Mouse (Mus musculus): Measurements from ENCODE around the gene Fam89b. TPM values are rescaled to one million over a fixed set of nuclear protein-coding genes. Genes with fewer than 3 reads are reported as not detected.
"Not testable (repeated sequence)": the region's sequence is repeated elsewhere in the genome, so short reads cannot be mapped to it uniquely, and the experiment has no call there.

Fam89b gene
- total RNA-seq, 2 experiments from 2014 or later: 30.0 to 30.2 TPM

DNA sequence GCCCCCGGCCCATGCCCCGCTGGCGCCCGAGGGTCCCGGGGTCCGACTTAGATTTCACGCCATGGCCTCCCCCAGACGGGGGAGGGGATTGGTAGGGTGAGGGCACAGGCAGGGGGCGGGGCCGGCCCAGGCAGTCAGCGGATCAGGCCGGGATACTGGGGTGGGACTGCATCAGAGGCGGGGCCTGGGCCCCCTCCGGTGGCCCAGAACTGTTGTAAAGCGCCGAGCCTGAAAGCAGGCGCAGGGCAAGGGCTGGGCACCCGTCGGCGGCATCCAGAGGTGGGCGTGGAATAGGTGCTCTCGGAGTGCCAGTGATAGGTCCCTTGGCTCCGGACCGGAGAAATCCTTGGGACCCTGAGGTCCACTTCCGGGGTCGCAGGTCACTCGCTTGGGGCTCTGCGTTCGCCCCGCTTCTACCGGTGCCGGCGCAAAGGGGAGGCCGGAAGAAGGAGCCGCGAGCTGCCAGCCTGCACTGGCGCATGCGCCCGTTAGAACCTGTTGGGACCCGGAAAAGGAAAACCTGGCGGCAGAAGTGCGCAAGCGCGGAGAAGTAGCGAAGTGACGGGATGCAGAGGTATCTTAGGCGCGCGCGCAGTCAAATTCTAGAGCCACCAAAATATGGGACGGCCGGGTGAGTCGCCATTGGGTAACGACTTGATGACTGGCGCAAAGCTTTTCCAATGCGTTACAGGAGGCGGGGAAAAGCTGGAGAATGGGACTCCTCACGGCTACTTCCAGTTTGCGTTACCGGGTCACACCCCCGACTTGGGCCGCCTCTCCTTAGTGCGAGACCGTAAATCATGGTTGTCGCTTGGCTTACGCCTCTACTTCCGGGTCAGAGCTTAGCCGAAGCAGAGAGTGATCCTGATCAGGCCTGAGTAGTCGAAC is 41.0 kb downstream of the Fam89b start, which contains the start of the genes Map3k11 and Pcnx3:
Gene Map3k11 (plus strand): TSS at position 543 of the 888 bp plus-strand sequence.
Gene Pcnx3 (minus strand): TSS at position 709 of the 888 bp plus-strand sequence.
- peak; percentile 98 to 99 for DNase-seq (ENCODE audit: low spot score in 2 of 2)
- intact Hi-C loops (cut with DNase I): loop anchor here (2.0 kb wide), 2 partner anchors 40 to 52 kb away; partner anchors contain the start of genes Fam89b and Rela

DNA sequence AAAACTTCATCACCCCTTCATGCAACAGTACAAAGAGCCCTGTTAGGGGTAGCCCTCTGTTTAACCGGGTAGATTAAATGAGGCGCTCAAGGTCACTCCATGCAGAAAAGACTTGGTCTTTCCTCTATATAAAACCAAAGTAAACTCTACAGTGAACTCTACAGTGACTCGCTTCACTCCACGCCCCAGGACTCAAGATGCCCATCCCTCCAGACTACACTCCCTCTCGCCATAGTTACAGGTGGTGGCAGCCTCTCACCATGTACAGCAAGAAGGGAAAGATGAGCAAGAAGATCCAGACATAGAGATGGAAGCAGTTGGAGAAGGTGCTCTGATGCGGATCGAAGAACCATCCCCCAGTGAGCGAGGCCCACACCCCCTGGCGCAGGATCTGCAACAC is 41.7 kb downstream of the Fam89b start:
- intact Hi-C loops (cut with DNase I): loop anchor here (2.0 kb wide), 2 partner anchors 41 to 51 kb away; partner anchors contain the start of genes Fam89b and Rela
- no peak for DNase-seq (ENCODE audit: low spot score in 2 of 2)

DNA sequence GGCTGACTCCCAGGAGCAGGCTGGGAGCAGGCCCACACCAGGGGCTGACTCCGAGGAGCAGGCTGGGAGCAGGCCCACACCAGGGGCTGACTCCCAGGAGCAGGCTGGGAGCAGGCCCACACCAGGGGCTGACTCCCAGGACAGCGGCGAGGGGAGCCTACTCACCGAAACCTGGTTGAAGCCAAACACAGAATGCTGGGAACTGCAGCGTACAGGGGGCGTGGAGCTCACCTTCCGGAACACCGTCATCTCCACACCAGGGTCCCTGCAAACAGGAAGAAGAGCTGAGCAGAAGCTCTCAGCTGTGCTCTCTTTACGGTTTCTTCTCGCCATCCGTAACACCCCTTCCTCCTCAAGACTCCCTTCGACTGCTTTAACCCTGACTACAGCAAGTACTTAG is 42.5 kb downstream of the Fam89b start:
- DNase-seq (ENCODE audit: low spot score in 2 of 2); intact Hi-C loops (cut with DNase I): not testable (repeated sequence)

GRCm38 (mm10) chr19:5686437-5686836 is 43.0 kb downstream of the Fam89b start:
- intact Hi-C loops (cut with DNase I): no loop called here

DNA sequence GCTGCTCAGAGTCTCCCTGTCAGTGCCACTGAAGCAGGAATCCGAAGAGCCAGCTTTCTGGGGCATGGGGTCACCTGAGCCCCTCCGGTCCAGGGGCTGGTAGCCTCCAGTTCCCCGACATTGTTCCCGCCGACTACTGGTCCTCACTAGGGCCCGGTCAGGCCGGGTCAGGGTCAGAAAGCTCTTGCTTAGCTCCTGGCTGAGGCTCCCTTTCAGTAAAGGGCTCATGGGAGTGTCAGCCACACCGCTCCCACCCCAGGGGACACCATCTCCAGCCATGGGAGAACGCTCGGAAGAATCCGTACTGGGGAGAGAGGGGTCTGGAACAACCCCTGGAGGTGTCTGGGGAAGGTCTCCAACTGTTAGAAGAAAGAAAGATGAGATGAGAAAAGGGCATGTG is 43.6 kb downstream of the Fam89b start:
- intact Hi-C loops (cut with DNase I): no loop called here
- no peak for DNase-seq (ENCODE audit: low spot score in 2 of 2)

More at GRCm38 (mm10) chr19:5686437-5686836, 43.0 kb downstream of the Fam89b start:
- DNase-seq (ENCODE audit: low spot score in 2 of 2): no peak

- intact Hi-C loops (cut with DNase I): no loop called here
- DNase-seq (ENCODE audit: low spot score in 2 of 2): no peak
These were observed 44.0 kb downstream of the Fam89b start for GRCm38 (mm10) chr19:5685431-5685830.

- intact Hi-C loops (cut with DNase I): no loop called here
- DNase-seq (ENCODE audit: low spot score in 2 of 2): no peak
These were observed 44.5 kb downstream of the Fam89b start for GRCm38 (mm10) chr19:5684985-5685384.

- no peak for DNase-seq (ENCODE audit: low spot score in 2 of 2)
- intact Hi-C loops (cut with DNase I): no loop called here
These were observed 45.2 kb downstream of the Fam89b start for GRCm38 (mm10) chr19:5684236-5684635.

GRCm38 (mm10) chr19:5680432-5680831 is 49.0 kb downstream of the Fam89b start:
- intact Hi-C loops (cut with DNase I): no loop called here
- DNase-seq (ENCODE audit: low spot score in 2 of 2): no peak

Small RNA genes within 50 kb of the gene (microRNA-seq; reads per million reads assigned to microRNA genes)
- gene Mir6987: 0.67 to 1.7 reads per million in 2 experiments

Other genes with a start within 250 kb of the Fam89b start
- 10 to 100 TPM; 30.7 to 30.9 TPM for gene Mus81, start 241.3 kb downstream of the Fam89b start, total RNA-seq (2021)
- 1,000 to 10,000 TPM; 1,474 to 1,552 TPM for gene Cfl1, start 239.2 kb downstream of the Fam89b start, total RNA-seq (2021)
- 1 to 10 TPM; 5.1 to 7.7 TPM for gene 1700020D05Rik, start 225.9 kb downstream of the Fam89b start, total RNA-seq (2021)
- gene Snx32, start 219.1 kb downstream of the Fam89b start, total RNA-seq (2021): 10 to 100 TPM; 80.4 to 81.0 TPM
- not detected for gene Ovol1, start 169.0 kb downstream of the Fam89b start, total RNA-seq (2021)
- 1 to 10 TPM; 5.2 to 6.4 TPM for gene Ap5b1, start 161.6 kb downstream of the Fam89b start, total RNA-seq (2021)
- gene Rnaseh2c, start 127.8 kb downstream of the Fam89b start, total RNA-seq (2021): 10 to 100 TPM; 68.0 to 82.1 TPM
- gene Kat5, start 119.4 kb downstream of the Fam89b start, total RNA-seq (2021): 10 to 100 TPM; 83.9 to 93.4 TPM
- gene Rela, start 92.2 kb downstream of the Fam89b start, total RNA-seq (2021): 10 to 100 TPM; 20.5 to 20.6 TPM
- 10 to 100 TPM; 14.5 to 18.7 TPM for gene Sipa1, start 65.9 kb downstream of the Fam89b start, total RNA-seq (2021)
- gene Map3k11, start 40.9 kb downstream of the Fam89b start, total RNA-seq (2021): 10 to 100 TPM; 16.1 to 17.2 TPM
- gene Pcnx3, start 40.7 kb downstream of the Fam89b start, total RNA-seq (2021): 10 to 100 TPM; 63.6 to 67.9 TPM
- gene Kcnk7, start 25.3 kb downstream of the Fam89b start, total RNA-seq (2021): not detected
- 10 to 100 TPM; 24.6 to 27.3 TPM for gene Ehbp1l1, start 3.3 kb downstream of the Fam89b start, total RNA-seq (2021)
- gene Ltbp3, start 11.3 kb upstream of the Fam89b start, total RNA-seq (2021): 10 to 100 TPM; 27.0 to 31.6 TPM
- 10 to 100 TPM; 82.0 to 86.8 TPM for gene Scyl1, start 41.8 kb upstream of the Fam89b start, total RNA-seq (2021)
- gene Frmd8, start 145.6 kb upstream of the Fam89b start, total RNA-seq (2021): 10 to 100 TPM in 1 of 2 experiments, 1 to 10 TPM in 1; 9.5 to 14.6 TPM
- gene Slc25a45, start 148.2 kb upstream of the Fam89b start, total RNA-seq (2021): 1 to 10 TPM; 2.5 to 3.0 TPM
- gene Tigd3, start 164.5 kb upstream of the Fam89b start, total RNA-seq (2021): 1 to 10 TPM; 4.5 to 5.5 TPM
- 10 to 100 TPM; 84.1 to 96.1 TPM for gene Dpf2, start 183.4 kb upstream of the Fam89b start, total RNA-seq (2021)
- 1 to 10 TPM; 6.2 to 6.6 TPM for gene Cdc42ep2, start 195.2 kb upstream of the Fam89b start, total RNA-seq (2021)
- 1 to 10 TPM; 3.8 to 5.6 TPM for gene Pola2, start 234.5 kb upstream of the Fam89b start, total RNA-seq (2021)